Mouse (Mus musculus): ENCODE measurements around the gene Cog4.
A peak's percentile ranks its signal among the peaks of the same experiment; 100 is the strongest.

- no peak for TF ChIP-seq CTCF (IDR thresholded peaks at IDR 0.05; ENCODE audit: borderline replicate concordance, extremely low read depth, insufficient read depth, insufficient read length)
- peak; percentile 82; the same call in 1 of the 2 replicates for TF ChIP-seq POLR2A (IDR thresholded peaks at IDR 0.05; ENCODE audit: borderline replicate concordance, extremely low read depth, insufficient read depth, insufficient read length, poor library complexity, severe bottlenecking)
These were observed at the start of gene Cog4, which contains the start of gene Sf3b3 for GRCm38 (mm10) chr8:110846405-110847170.

Data from brain, embryonic 14.5 days (tissue).